Mouse (Mus musculus) monocyte, adult 5-6 weeks (primary cell): Measurements from ENCODE around the gene Ccdc160. TPM values are rescaled to one million over a fixed set of nuclear protein-coding genes. Genes with fewer than 3 reads are reported as not detected.

Experiments used
- ATAC-seq: fragments of 153-309, 156-312 bp; replicated peaks from 2 replicates; pipeline ENCODE4 v1.8.0; 2017; ENCODE audit warnings: mild to moderate bottlenecking; ENCODE audit not compliant: low TSS enrichment, insufficient number of reproducible peaks, severe bottlenecking, poor library complexity, low FRiP score
- total RNA-seq: library from RNA; stranded (forward); fragments of 200-1000, 200-491, 200-594 nt; gene quantifications from 3 replicates; pipeline ENCODE4 v1.2.3, GENCODE M21; 2017

Gene Ccdc160
- not detected in 3 replicates for total RNA-seq

DNA sequence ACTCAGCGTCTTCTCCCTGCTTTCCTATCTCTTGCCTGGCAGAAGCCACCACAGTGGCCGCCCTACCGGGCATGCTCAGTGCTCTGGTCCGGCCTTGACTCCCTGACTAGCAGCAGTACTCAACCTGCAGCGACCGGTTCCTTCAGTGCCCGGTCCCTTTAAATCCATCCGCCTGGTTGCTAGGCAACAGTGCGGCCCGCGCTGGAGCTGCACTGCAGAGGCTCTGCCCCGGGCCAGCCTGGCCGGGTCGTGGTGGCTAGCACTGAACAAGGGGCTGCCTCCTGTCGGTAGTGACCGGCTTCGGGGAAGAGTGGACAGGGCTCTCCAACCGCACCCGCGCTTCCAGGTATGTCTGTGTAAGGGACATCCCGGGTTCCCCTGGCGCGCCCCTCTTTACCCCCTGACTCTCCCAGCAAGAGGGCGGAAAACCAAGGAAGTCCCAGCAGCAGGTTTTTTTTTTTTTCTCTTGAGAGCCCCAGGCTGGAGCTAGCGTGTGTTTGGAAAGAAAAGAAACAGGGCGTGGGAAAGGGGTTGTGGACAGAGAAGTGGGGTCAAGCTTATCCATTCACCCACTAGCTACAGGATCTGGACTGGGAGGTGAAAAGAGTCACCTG lies at the start of gene Ccdc160:
Gene Ccdc160 (plus strand): TSS at position 221 of the 614 bp plus-strand sequence.
- ATAC-seq = no peak

DNA sequence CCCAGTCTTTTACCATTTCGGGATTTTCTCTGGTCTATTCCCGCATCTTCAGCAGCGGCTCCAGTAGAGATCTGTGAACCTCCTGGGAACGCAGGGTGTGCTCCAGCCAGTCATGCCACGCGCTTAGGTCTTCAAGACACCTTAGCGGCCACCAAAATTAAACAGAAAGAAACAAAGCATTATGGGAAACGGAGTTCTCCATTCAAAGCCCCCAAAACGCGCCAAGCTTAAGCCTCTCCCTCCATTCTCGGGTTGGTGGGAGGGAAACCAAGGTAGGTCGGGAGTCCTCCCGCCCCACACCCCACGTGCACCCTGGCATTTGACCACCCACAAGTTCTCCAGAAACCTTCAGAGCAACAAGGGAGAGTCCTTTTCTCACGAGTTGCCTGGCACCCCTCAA lies 47.2 kb upstream of the Ccdc160 start:
- ATAC-seq = no peak

DNA sequence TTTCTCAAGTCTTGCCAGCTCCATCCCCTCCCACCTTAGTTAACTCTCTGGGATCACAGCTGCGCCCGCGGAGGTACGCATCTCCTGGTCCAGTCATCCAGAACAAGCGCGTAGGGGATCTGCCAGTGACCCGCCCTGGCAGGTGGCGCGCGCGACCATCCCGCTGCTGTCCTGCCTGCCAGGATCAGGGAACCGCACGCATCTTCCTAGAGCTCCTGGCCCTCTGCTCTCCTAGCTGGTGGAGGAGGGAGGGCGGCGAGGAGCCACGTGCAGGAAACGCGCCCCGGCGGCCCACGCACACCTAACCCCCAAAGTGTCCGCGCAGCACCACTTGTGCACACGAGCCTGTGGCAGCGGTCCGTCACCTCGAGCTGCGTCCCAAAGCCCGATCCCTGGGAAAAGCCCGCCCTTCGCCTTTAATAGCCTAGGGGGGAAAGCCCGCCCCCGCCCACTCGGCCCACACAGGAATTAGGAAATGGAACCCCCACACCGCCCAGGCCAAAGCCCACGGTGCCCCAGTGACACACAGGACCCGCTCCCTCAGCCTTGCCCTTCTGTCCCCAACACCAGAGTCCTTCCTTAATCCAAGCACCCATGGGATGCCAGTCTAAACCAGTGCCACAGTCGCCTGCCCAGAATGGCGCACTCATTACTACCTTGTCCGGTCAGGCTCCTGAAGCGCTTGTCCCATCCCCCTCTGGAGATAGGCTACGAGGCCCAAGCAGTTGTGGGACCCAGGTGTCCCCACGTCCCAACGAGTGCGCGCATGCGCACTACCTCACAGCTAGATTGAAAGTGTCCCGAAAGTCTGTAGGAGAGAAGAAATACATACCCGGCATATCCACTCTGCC lies 46.6 kb upstream of the Ccdc160 start:
- ATAC-seq = no peak

DNA sequence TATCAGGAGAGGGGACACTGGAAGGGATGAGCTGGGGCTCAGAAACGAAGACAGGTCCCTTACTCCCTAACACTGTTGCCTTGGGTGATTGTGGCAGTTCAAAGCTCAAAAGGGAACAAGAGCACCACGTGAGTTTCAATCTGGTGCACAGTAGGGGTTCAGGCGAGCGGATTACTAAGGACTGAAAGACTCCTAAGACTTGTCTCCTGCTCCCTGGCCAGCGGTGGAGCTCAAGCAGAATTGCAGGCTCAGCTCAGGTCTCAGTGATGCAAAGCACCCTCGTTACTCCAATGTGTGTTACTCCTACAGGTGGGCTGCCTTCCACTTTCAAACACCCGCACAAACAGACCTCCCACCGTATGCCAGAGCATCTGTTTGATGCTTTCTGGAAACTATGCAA lies 45.5 kb upstream of the Ccdc160 start:
- ATAC-seq = no peak

DNA sequence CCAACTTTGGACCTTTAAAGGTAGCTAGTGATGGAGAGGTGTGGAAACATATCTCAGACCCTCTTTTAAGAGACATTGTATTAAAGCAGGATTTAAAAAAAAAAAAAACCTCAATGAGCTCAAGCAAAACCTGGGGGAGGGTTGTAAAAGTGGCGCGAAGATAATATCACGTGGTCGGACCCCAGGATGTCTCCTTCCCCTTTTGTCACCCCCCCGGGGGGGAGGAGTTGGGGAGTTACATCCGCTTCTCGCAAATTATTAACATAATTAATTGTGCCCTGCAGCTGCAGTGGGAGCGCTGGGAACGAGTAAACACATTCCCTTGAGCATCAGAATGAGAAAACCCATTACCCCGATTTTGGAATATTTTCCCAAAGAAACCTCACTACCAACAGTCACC lies 45.1 kb upstream of the Ccdc160 start:
- ATAC-seq = no peak

DNA sequence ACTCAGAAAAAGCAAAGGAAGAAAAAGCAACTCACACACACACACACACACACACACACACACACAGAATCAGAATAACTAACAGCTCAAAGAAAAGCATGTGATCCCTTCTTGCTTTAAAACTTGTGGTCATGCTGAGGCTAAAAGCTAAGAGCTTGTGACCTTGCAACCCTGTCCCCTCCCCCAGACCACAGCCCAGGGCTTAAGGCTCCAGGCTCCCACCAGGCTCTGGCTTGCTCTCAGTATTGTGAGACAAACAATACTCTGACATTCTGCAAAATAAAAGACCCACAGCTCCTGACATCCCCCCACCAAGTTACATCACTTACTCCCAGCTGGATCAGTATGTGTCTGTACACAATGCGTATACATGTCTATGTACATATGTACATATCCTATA lies 44.2 kb upstream of the Ccdc160 start:
- ATAC-seq = no peak

DNA sequence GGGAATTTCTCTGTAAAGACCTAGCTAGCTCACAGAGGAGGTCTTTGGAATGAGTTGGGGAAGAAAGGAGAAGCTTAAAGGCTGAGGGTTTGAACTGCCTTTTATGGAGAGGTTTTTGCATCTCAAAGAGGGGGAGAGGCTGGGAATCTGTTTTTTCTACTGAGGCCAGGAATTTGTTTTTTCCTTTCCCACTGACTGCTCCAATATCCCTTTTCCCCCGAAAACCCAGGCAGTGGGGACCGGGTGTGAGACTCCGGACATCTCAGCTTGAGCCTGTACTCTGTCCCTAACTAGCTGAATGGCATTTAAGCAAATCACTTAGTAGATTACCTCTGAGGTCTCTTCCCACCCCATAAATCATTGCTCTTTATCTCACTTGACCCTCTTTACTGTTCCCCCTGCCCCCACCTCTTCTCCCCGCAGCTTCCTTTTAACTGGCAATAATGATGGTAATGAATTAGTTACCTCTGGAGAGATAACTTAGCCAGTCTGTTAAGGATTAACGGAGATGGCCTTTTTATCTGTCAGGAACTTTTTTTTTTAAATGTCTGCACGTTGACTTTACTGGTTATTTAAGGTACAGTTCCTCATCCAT lies 37.4 kb upstream of the Ccdc160 start:
- ATAC-seq = no peak

DNA sequence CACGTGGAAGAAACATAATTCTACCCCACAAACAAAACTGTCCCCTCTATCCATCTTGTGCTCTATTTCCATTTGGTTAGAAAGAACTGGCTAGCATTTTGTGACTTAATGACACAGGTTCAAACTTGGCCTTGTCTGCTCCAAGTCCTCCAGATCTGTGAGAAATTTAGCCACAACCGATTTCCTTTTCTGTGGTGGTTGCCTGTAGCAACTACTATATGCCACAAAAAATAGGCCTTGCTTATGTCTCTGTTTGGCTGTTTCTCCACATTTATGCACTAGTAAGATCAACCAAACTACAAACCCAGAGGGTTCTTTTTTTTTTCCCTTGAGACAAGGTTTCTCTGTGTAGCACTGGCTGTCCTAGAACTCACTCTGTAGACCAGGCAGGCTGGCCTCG lies 33.8 kb upstream of the Ccdc160 start:
- no peak for ATAC-seq

DNA sequence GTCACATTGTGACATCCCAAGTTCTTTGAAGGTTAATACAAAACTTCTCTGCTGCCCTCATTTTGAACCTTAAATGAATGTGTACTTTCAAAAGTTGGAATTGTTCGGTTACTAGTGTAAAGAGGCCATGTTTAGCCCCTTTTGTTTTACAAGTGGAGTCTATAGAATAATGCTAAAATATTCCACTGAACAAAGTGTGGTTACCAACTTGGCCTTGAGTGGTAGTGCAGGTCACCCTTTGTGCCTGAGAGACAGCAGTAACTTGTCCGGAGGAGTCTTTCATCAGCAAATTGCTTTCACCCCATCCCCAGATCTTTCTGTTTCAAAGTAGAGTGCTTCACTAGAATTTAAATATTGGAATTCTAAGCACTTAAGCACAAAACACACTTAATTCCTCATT lies 31.8 kb upstream of the Ccdc160 start:
- ATAC-seq = no peak

DNA sequence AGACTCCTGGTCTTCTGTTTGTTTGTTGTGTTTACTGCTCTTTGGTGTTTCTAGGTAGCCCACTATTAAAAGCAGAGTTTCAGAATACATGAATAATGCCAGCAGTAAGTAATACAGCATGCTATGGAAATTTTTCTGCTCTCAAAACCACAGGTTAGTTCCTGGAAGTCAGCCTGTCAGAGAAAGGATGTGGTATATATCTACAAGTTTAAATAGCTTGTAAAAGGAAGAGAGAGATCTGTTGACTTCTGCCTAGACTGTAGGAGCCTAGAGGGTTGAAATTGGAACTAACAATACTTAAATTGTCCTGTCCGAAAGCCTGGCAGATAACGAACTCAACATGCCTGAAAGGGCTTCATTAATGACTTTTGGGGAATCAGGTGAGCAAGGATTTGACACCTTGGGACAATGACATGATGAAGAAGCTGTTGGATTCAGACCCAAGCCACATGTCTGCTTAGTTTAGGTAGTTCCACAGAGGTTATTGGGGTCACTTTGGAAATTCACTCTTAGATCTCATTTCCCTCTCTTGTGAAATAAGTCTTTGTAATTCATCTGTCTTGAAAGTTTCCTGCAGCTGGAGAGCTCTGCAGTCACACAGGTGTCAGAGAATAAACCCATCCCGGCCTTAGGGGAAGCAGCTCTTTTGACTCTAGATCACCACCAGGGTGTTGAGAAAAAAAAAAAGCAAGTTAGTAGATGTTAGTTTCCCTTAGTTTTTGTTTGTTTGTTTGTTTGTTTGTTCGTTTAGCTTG lies 30.6 kb upstream of the Ccdc160 start:
- no peak for ATAC-seq

DNA sequence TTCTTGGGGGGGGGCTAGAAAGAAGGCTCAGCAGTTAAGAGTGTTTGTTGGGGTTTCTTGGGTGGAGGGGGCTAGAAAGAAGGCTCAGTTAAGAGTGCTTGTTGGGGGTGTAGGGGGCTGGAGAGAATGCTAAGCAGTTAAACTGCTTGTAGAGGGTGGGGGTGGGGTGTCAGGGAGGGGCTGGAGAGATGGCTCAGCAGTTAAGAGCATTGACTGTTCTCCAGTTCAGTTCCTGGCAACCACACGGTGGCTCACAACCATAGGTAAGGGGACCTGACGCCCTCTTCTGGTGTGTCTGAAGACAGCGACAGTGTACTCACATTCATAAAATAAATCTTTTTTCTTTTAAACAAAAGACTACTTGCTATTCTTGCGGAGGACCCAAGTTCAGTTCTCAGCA lies 28.8 kb upstream of the Ccdc160 start:
- no peak for ATAC-seq

DNA sequence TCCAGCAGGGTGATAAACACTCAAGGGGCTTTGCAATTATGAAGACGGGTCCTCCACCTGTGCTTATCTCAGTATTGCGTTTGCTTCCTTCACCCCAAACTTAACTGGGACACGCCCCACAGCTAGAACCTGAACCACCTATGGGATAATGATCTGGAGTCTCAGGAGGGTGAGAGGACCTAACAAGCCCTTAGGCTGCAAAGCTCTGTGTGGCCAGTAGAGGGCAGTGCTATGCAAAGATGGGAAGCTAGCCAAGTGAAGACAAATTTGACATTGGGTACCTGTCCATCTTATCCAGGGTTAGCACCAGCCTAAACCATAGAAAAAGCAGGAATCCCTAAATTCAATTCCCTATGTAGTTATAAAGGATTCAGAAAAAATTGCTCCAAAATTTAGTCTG lies 15.0 kb upstream of the Ccdc160 start:
- no peak for ATAC-seq

DNA sequence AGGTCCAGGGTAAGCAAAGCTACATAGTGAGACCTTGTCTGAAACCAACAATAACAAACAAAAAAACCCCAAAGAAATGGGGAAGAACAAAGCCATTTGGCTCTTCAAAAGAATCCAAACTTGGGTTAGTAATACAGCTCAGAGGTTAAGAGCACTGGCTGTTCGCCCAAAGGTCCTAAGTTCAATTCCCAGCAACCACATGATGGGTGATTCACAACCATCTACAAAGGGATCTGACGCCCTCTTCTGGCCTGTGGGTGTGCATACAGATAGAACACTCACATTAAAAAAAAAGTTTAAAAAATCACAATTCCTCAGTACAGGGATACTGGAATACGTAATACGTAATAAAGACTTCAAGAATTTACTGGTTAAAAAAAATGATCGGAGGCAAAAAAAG lies 13.3 kb upstream of the Ccdc160 start:
- no peak for ATAC-seq

DNA sequence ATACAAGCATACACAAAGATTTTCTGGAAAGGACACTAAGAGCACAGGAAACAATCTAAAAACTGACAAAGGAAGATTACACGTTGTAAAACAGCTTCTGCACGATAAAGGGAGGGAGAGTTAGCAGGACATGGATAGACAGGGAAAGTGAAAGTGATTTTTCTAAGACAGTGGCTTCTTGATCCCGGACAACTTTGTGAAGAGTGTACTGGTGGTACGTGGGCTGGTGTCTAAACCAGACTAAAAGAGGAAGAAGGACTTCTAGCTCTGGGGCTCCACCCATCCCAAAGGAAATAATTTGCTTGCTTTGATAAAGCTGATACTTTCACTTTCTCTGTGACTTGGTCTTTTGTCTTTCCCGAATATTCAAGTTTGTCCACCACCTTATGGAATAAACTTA lies 7.1 kb upstream of the Ccdc160 start:
- ATAC-seq = no peak; the same call in 1 of the 2 replicates

DNA sequence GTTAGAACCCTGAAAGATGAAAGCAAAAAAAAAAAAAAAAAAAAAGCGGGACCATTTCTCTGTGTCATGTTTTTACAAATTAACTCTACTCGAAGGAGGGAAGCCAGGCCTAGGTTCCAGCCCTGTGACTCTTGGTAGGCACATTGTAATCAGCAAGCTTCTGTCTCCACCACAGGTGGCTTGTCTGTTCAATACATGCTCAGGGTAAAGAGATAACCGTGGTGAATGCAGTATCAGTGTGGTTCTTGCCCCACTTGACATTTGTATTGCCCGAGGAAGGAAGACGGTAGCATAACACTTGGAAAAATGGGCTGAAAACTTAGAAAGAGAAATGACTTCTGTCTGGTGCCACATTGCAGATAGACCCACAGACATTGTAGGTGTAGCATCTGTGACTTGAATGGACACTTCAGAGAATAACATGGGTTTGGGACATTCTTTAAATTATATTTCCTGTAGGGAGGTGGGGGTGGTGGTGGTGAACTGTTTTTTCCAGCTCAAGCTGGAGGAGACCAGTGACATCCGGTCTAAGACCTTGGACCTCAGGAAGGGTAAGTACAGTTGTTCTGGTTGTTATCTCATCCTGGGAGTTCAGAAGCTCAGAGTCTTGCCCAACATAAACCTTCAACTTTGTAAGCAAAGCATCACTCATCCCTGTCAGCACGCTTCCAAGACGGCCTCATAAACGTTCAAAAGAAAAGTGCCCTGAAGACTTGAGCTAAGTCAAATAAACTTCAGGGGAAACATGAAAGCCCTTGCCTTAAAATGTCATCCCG lies 1.1 kb downstream of the Ccdc160 start:
- no peak for ATAC-seq

DNA sequence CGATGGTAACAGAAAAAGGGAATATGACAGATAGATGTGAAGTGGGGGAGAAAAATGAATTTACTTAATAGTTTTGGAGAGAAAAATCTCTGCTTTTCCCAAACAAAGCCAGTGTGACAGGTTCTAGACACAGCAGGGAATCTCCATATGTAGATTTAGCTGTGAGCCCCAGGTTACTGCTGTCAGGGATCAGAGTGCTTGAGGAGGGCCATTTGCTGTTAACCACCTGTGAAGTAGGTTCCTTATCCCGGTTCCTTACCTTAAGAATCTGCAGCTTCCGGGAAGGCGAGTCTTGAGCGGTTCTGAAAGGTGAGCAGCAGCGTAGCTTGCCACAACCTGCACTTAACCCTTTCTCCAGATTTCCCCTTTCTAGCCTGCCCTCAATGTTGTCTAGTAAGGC lies 1.9 kb downstream of the Ccdc160 start:
- no peak for ATAC-seq

DNA sequence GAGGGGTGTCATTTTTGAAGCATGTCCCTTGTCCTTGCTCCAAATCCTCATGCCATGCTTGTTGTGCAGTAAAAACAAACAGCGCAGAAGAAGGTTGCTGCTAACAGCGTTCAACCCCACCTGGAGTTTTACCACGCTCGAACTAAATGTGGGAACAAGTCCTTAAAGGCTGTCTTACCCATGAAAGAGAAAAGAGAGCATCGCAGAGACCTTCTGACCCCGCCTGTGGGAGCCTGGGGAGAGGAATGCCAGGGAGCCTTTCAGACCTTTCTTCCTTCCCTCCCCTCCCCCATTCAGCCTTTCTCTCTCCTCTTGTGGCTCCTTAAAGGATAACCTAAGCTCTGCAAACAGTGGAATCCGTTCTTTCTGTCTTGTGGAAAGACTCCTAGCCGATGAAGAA lies 4.8 kb downstream of the Ccdc160 start:
- ATAC-seq = no peak

DNA sequence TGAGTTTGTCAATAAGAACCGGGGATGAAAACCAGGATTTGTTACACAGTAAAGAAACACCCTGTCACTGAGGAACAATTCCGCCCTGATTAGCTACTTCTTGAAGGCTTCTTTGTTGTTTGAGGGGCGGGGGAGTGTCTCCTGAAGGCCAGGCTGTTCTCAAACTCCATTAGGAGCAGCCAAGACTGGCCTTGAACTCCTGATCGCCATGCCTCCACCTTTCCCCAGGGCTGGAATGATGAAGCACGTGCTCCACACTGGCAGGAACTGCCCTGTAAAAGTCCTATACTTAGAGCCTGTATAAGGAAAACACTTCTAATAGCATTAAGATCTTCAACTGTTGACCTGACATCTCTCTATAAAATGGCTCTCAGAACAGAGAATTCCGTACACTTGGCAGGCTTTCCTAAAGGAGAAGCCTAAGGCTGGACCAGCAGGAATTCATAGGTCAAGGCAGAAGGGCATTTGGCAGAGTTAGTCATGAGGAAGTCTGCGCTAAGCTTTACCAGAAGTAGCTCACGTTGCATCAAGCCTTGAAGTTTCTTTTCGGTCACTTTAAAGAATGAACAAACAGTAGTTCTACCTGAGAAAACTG lies 6.1 kb downstream of the Ccdc160 start:
- ATAC-seq = no peak
